Mouse (Mus musculus) midbrain, embryonic 10.5 days (tissue): ENCODE measurements around the gene Olfr1033. TPM values are rescaled to one million over a fixed set of nuclear protein-coding genes. Genes with fewer than 3 reads are reported as not detected.
"Not testable (repeated sequence)": the region's sequence is repeated elsewhere in the genome, so short reads cannot be mapped to it uniquely, and the experiment has no call there.

Experiments
- DNase-seq: peaks from one replicate; pipeline ENCODE4 v3.0.0-alpha.2; 2017; ENCODE audit warnings: low spot score
- H3K27ac ChIP-seq: fragments of 300-500 bp; sonication (generic); replicated peaks from 2 replicates; pipeline ENCODE4 v1.5.1; 2016; ENCODE audit warnings: mild to moderate bottlenecking
- H3K27me3 ChIP-seq: fragments of 300-500 bp; sonication (generic); 2 replicates; pipeline ENCODE4 v1.6.1; 2016; ENCODE audit warnings: low read depth, mild to moderate bottlenecking; ENCODE audit not compliant: poor library complexity, severe bottlenecking
- H3K36me3 ChIP-seq: fragments of 300-500 bp; sonication (generic); 2 replicates; pipeline ENCODE4 v1.6.1; 2016; ENCODE audit warnings: mild to moderate bottlenecking, moderate library complexity
- H3K4me1 ChIP-seq: fragments of 300-500 bp; sonication (generic); 2 replicates; pipeline ENCODE4 v1.6.1; 2016
- H3K4me3 ChIP-seq: fragments of 300-500 bp; sonication (generic); 2 replicates; pipeline ENCODE4 v1.5.1; 2016; ENCODE audit warnings: mild to moderate bottlenecking, moderate library complexity
- H3K9me3 ChIP-seq: fragments of 300-500 bp; sonication (generic); replicated peaks from 2 replicates; pipeline ENCODE4 v1.6.1; 2016; ENCODE audit warnings: mild to moderate bottlenecking
- WGBS: fragments of 180-500 bp; shearing (Covaris S2); methylation state at CpG from one replicate; pipeline ENCODE4 v1.1.7; 2016; 5-methylcytosine and 5-hydroxymethylcytosine counted together
- polyA plus RNA-seq: library from polyadenylated mRNA; unstranded; fragments of >200 nt; fragmentation: Nextera tagmentation; extraction: Ambion mirVana; gene quantifications from 2 replicates; pipeline ENCODE4 v1.2.1, GENCODE M21; 2016

The Olfr1033 gene
- not detected in 2 replicates for polyA plus RNA-seq

DNA sequence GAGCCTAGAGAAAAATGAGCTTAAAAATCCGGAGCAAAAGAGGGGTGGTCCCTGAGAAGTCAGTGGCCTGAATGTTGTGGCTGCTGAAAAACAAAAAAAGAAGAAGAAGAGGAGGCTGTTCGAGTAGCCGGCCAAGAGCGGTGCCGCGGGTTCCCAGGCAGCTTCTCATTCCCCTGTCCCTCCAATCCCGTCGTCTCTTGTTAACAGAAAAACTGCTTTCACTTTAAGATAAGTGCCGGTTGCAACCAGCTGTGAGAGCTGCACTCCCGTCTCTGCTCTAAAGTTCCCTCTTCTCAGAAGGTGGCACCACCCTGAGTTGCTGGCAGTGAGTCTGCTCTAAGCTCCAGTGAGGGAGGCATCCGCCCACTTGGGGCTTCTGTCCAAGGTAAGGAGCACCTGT, at the start of gene Olfr1033:
TSS of gene Olfr1033 (plus strand) at position 228 of the 400 bp plus-strand sequence.
- DNase-seq, result peak; percentile 14
- not testable (repeated sequence) for H3K27me3 ChIP-seq, H3K4me1 ChIP-seq, H3K27ac ChIP-seq, H3K9me3 ChIP-seq, H3K36me3 ChIP-seq
- H3K4me3 ChIP-seq, result peak within 1 kb of the TSS; percentile 43
- WGBS, result 8% methylated on average over 11 of the region's 11 CpGs

DNA sequence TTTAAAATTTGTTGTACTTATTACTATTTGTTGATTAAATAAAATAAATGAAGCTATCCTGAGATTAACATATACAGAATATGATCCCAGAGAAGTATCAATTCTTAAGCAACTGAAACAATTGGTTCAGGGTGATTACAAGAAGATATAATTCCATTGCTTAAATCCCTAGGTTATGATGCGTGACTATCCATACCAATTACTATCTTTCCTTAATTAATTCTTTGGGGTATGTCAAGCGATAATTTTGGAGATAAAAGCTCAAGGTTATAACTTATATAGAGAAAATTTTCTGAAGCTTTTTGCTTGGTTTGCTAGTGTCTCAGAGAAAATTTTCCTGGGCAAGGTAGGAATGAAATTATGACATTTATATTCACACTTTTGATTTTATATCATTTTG, 46.8 kb upstream of the Olfr1033 start, which contains the start of gene Olfr1029:
TSS of gene Olfr1029 (plus strand) at position 301 of the 400 bp plus-strand sequence.
- Histone ChIP-seq H3K27ac (no peak within 1 kb of the TSS), H3K4me3 (no peak within 1 kb of the TSS), H3K4me1 (no peaks in the 10 kb centered on the region), H3K27me3 (no peaks in the 10 kb centered on the region), H3K9me3 (no peaks in the 10 kb centered on the region), H3K36me3 (no peaks in the 10 kb centered on the region)
- WGBS, result 89% methylated on average over 2 of the region's 2 CpGs
- DNase-seq, result no peak

DNA sequence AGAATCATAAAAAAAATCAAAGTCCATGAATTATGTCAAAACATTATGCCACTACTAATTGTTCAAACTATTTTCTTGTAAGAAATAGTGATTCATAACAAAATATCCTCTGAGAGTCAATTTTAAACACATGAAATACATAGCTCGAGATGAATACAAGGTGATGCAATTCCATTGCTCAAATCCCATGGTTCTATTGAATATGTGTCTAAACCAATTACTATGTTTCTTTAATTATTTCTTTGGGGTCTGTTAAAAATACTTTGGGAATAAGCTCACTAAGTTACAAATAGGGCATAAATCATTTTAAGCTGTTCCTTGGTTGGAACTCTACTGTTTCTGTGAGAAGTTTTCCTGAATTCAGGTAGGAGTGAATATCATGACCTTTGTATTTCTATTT, 41.5 kb upstream of the Olfr1033 start, which contains the start of gene Olfr1030:
TSS of gene Olfr1030 (plus strand) at position 301 of the 400 bp plus-strand sequence.
- Histone ChIP-seq H3K4me3 (no peak within 1 kb of the TSS), H3K27ac (no peak within 1 kb of the TSS), H3K9me3 (no peaks in the 10 kb centered on the region), H3K36me3 (no peaks in the 10 kb centered on the region), H3K27me3 (no peaks in the 10 kb centered on the region), H3K4me1 (no peaks in the 10 kb centered on the region)
- WGBS, result 85% methylated on average over 1 of the region's 1 CpGs
- no peak for DNase-seq

DNA sequence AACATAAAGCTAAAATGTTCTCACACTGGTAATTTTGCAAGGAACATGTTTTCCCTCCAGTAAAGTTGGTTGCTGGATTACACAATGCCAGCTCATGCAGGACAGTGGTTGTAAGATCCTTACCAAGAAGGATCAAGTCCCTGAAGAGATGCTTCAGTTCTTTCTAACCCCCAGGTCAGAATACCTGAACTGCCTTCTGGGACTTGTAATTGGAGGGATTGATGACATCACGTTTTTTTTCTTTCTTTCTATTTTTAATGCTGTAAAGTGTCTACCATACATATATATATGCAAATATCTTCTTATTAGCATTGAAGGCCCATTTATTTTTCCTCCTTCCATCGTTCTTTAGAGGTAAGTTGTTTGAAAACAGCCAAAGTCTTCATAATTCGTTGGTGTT, 30.4 kb upstream of the Olfr1033 start, which contains the start of gene Olfr1031:
TSS of gene Olfr1031 (plus strand) at position 301 of the 400 bp plus-strand sequence.
- no peak within 1 kb of the TSS for H3K4me3 ChIP-seq
- 80% methylated on average over 3 of the region's 3 CpGs for WGBS
- H3K9me3 ChIP-seq, result no peaks in the 10 kb centered on the region
- no peaks in the 10 kb centered on the region for H3K27me3 ChIP-seq
- no peaks in the 10 kb centered on the region for H3K4me1 ChIP-seq
- no peaks in the 10 kb centered on the region for H3K36me3 ChIP-seq
- no peak within 1 kb of the TSS for H3K27ac ChIP-seq
- no peak for DNase-seq

DNA sequence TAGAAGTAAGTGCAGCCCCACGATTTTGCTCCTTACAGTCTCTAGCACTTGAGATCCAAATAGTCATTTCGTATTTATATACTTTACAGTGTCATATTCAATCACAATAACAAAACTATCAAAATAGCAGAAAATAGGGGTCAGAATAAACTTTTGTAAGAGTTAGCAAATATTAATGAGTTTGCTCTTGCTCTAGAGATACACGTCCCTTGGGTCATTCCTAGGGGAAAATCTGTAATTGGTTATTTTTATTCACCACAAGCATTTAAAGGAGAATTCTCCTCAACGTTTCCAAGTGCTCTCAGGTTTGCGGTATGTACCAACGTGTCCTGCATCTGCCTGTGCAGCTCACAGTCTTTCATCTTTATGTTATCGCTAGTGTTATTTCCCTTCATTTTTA, 15.2 kb upstream of the Olfr1033 start, which contains the start of gene Olfr1032:
TSS of gene Olfr1032 (plus strand) at position 301 of the 400 bp plus-strand sequence.
- Histone ChIP-seq H3K27me3 (no peaks in the 10 kb centered on the region), H3K4me3 (no peak within 1 kb of the TSS), H3K9me3 (no peaks in the 10 kb centered on the region), H3K27ac (no peak within 1 kb of the TSS), H3K4me1 (no peaks in the 10 kb centered on the region), H3K36me3 (no peaks in the 10 kb centered on the region)
- WGBS, result 88% methylated on average over 7 of the region's 7 CpGs
- no peak for DNase-seq

DNA sequence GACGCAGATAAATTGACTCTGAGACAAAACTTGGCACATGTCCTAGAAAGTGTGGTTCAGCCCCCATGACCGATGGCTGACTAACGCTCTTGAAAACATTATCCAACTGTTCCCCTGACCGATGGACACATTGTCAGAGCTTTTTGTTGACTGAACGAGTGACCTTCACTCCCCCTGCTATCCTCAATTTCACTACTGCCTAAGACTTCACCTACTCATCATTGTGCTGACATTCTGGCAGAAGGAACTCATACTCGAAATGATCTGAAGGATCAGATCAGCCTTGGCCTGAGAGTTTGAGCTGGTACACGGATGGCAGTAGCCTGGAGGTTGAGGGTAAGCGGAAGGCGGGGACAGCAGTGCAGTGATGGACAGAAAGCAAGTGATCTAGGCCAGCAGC, 1.1 kb downstream of the Olfr1033 start:
- H3K27me3 ChIP-seq, H3K4me1 ChIP-seq, H3K27ac ChIP-seq, H3K4me3 ChIP-seq, H3K9me3 ChIP-seq, H3K36me3 ChIP-seq, DNase-seq: not testable (repeated sequence)
- WGBS, result 82% methylated on average over 3 of the region's 9 CpGs

DNA sequence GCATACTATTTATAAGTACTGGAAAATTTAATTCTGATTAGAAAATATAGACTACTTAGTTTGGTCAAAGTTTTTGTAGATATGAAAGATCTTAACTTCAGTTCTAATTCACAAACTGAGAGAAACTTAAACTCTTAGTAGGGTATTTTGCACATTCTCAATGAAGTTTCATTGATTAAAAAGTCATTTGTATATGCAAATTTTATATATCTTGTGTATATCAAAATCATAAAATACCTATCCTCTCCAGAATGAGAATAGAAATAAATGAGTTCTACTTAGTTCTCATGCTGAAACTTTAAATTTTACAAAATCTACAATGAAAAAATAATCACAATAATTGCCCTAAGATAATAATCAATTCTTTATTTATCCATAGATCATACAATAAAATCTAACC, 25.1 kb downstream of the Olfr1033 start, which contains the start of gene Olfr1034:
TSS of gene Olfr1034 (plus strand) at position 301 of the 400 bp plus-strand sequence.
- Histone ChIP-seq H3K36me3 (no peaks in the 10 kb centered on the region), H3K4me3 (no peak within 1 kb of the TSS), H3K4me1 (no peaks in the 10 kb centered on the region), H3K27ac (no peak within 1 kb of the TSS), H3K27me3 (no peaks in the 10 kb centered on the region), H3K9me3 (no peaks in the 10 kb centered on the region)
- DNase-seq, result no peak

DNA sequence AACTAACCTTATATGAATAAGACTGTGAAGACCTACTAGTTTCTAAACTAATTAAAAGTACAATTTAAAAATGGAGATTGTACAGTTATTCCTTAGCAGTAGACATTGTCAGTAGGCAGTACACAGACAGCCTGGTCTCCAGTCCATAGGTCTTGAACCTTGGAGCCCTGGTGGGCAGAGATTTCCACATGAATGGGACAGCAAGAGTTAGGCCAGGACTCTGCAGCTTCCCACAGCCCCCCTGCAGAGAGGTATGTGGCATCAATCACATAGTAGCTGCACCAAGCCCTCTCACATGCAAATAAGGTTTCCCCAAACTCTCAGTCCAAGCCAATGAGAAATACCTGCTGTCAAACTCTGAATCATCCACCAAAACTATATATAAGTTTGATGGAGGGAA, 30.3 kb downstream of the Olfr1033 start:
- not testable (repeated sequence) for DNase-seq

DNA sequence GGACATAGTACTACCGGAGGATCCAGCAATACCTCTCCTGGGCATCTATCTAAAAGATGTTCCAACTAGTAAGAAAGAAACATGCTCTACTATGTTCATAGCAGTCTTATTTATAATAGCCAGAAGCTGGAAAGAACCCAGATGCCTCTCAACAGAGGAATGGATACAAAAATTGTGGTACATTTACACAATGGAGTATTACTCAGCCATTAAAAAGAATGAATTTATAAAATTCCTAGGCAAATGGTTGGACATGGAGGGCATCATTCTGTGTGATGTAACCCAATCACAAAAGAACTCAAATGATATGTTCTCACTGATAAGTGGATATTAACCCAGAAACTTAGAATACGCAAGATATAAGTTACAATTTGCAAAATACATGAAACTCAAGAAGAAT, 43.3 kb downstream of the Olfr1033 start:
- H3K36me3 ChIP-seq, H3K27me3 ChIP-seq, H3K9me3 ChIP-seq, H3K4me3 ChIP-seq, DNase-seq, H3K4me1 ChIP-seq, H3K27ac ChIP-seq: not testable (repeated sequence)
- WGBS, result 93% methylated on average over 2 of the region's 2 CpGs

More for the DNA sequence above, 30.3 kb downstream of the Olfr1033 start:
- not testable (repeated sequence) for H3K27me3 ChIP-seq, H3K4me3 ChIP-seq, H3K27ac ChIP-seq, H3K4me1 ChIP-seq, H3K9me3 ChIP-seq, H3K36me3 ChIP-seq

DNA sequence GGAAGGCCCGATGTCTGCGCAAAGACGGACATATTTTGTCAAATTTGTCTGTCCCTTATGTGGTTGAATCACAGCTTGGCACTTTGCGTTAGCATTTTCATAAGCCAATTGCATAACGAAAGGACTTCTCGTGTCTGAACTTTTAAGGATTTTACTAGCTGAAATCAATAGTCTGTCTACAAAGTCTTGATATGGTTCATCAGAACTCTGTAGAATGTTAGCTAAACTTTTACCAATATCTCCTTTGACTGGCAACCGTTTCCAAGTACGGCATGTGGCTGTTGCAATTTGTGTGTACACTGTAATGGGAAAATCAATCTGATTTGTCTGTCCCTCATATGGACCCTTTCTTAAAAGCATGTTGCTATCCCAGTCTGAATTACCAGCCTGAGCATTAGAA, 49.8 kb downstream of the Olfr1033 start:
- Histone ChIP-seq H3K4me1 (no peaks in the 10 kb centered on the region), H3K27ac (no peak overlapping the region), H3K27me3 (no peaks in the 10 kb centered on the region), H3K4me3 (no peak overlapping the region), H3K9me3 (peaks cover 5% of the 10 kb centered on the region; the same call in 1 of the 2 replicates), H3K36me3 (no peaks in the 10 kb centered on the region)
- DNase-seq, result no peak
- 94% methylated on average over 8 of the region's 8 CpGs for WGBS

DNA sequence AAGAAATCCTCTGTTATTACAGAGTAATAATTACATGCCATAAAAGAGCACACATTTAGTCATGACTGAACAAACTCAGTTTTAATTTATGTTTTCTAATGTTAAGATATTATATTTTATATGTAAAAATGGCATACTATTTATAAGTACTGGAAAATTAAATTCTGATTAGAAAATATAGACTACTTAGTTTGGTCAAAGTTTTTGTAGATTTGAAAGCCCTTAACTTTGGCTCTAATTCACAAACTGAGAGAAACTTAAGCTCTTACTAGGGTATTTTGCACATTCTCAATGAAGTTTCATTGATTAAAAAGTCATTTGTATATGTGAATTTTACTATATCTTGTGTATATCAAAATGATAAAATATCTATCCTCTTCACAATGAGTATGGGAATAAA, 53.3 kb downstream of the Olfr1033 start, which contains the start of gene Olfr1036:
TSS of gene Olfr1036 (plus strand) at position 301 of the 400 bp plus-strand sequence.
- H3K9me3 ChIP-seq, DNase-seq, H3K27me3 ChIP-seq, H3K4me1 ChIP-seq, H3K36me3 ChIP-seq, H3K27ac ChIP-seq, H3K4me3 ChIP-seq: not testable (repeated sequence)

DNA sequence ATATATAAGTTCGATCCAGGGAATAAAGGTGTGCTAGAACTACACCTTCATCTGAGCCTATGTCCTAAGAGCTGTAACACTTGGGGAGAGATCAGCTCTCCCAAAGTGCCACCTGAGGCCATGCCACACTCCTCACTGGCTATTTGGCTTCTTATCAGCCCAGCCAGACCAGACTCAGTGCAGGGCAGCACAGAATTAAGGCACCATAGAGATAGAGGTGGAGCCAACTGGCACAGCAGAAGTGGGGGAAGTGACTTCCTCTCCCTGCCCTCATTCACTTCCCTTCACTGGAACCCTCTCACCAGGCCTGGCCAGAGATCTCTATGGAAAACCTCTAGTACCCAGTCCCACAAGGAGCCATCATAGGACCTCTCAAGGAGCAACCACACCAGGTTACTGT, 60.0 kb downstream of the Olfr1033 start:
- H3K36me3 ChIP-seq, H3K4me3 ChIP-seq, H3K27me3 ChIP-seq, DNase-seq, H3K27ac ChIP-seq, H3K9me3 ChIP-seq, H3K4me1 ChIP-seq: not testable (repeated sequence)
- WGBS, result 86% methylated on average over 1 of the region's 1 CpGs

DNA sequence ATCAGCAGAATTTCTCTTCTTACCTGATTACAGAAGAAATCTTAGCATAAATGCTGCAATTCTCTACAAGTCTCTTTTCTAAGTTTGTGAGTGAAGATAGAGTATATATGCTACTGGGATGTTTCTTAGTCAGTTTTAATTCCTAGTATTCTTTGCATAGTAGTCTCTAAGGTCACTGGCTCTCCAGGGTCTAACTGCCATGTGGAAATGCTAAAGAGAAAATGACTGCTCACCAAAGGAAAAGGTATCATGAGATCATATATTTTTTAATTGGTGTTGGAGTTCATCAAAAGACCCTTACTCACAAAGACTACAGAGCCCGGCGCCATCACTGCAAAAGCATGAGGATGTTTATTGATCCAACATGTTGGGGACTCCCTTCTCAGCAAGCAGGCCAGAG, 66.9 kb downstream of the Olfr1033 start, which contains the start of gene Olfr1037:
TSS of gene Olfr1037 (minus strand) at position 101 of the 400 bp plus-strand sequence.
- DNase-seq, result no peak
- Histone ChIP-seq H3K4me3 (no peak within 1 kb of the TSS), H3K4me1 (no peaks in the 10 kb centered on the region), H3K9me3 (no peaks in the 10 kb centered on the region), H3K36me3 (no peaks in the 10 kb centered on the region), H3K27me3 (no peaks in the 10 kb centered on the region), H3K27ac (no peak within 1 kb of the TSS)
- 86% methylated on average over 2 of the region's 2 CpGs for WGBS
